Mouse (Mus musculus) granulocyte monocyte progenitor cell, adult 5-6 weeks (primary cell): ENCODE measurements at regions not wholly inside any gene's neighbourhood (a gene's known extent, or its start where the extent isn't known, plus 50 kb on each side); places are given as distances from the start of the nearest gene placed in this dataset.

Experiments
- ATAC-seq: replicated peaks from 2 replicates; pipeline ENCODE4 v1.8.0; 2016; ENCODE audit warnings: mild to moderate bottlenecking, moderate TSS enrichment, inconsistent platforms; ENCODE audit not compliant: poor library complexity, severe bottlenecking

DNA sequence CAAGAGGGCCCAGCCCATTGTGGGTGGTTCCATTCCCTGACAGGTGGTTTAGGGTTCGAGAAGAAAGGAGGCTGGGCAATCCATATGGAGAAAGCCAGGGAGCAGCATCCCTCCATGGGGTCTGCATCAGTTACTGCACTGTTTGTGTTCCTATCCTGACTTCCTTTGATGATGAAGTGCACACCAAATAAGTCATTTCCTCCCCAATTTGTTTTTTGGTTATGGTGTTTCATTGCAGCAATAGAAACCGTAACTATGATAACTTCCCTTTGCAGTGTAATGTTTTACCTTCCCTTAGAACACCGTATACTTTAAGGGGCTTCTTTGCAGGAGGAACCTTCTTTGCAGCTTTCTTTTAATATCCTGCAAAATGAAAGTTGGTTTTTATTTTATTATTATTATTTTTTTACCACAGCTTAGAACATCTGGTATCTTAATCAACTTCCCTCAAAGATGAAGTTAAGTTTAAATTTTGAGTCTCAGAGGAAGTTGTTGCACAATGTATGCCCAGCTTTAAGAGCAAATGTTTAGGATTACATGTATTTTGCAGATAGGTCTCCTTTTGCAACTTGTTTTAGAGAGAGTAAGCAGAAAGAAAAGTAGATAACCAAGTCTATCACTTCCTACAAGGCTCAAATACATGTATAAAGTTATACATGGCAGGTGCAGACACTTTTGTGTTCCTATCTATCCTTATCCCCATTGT, 1059.1 kb downstream of the Diaph2 start:
- peak; percentile 73 for ATAC-seq

GRCm38 (mm10) chrX:130818916-130819315, 1069.4 kb downstream of the Diaph2 start:
- ATAC-seq, result no peak

DNA sequence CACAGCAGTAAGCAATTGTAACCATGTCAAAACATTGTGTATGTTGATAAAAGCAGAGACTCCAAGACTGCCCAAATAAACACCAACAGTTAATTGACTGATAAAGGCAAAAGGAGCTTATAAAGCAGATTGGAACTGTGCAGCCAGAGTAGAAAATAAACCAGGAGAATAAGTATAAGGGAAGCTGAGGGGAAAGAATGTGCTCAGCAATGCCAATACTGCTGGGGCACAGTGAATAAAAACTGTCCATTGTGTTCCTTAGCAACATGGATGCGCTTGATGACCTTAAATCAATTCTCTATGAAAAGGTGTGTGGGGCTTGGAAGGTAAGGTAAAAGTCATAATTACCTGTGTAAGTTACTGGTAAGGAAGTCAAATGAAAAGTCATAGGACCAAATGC, 1070.2 kb downstream of the Diaph2 start:
- no peak for ATAC-seq

DNA sequence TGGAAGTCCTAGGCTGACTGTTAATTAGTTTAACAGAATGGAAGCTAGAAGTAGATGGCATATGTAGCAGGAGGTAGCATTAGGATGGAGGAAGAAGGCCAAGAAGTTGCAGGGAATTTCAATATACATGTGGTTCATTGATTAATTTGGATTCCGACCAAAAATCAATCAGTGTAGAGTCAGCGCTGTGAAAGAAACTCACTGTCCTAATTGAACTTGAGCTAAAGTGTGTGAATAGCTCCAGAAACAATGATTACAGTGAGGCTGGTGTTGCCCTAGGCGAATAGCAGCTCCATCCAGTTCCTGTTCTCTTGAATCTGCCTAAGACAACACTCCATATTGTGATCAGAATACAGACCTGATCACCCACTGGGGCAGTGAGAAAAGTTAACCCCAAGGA, 1070.6 kb downstream of the Diaph2 start:
- ATAC-seq, result no peak

DNA sequence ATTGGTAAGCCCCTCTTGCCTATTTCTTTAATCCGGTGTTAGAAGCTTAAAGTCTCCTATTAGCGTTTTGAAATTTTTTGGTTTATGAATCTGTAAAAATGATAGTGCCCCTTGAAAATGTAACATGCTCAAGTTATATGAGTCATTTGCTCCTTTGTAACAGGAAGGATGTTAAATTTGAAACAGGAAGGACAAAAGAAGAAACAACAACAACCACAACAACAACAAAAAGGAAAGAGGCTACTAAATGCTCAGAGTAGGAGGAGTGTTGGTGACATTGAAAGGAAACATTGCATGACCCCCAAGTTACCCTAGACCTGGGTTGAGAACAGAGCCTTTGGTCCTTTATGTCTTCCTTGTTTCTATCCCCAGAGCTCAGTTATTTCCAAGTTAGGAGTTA, 1074.4 kb downstream of the Diaph2 start:
- ATAC-seq, result no peak

GRCm38 (mm10) chrX:130835835-130836234, 1086.3 kb downstream of the Diaph2 start:
- ATAC-seq, result no peak

- ATAC-seq, result no peak
Observed at GRCm38 (mm10) chrX:130843141-130843540, 1093.6 kb downstream of the Diaph2 start.

GRCm38 (mm10) chrX:130866506-130866905, 1117.0 kb downstream of the Diaph2 start:
- peak; percentile 81 for ATAC-seq

DNA sequence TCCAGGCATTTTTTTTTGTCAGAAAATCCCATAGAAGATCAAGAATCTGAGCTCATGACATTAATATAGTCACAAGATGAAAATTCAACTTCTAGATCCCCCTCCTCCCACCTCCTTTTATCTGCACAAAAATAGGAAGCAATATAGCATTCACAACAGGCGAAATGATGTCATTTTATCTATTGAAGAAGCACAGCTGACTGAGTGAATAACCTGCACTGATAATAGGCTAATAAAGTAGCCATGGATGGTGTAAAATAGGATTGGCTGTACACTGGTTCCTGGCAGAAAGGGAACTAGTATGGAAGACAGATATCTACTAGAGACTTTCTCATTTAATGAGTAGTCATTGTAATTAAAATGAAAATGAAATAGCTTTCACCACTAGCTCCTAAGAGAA, 1124.6 kb downstream of the Diaph2 start:
- ATAC-seq, result no peak

DNA sequence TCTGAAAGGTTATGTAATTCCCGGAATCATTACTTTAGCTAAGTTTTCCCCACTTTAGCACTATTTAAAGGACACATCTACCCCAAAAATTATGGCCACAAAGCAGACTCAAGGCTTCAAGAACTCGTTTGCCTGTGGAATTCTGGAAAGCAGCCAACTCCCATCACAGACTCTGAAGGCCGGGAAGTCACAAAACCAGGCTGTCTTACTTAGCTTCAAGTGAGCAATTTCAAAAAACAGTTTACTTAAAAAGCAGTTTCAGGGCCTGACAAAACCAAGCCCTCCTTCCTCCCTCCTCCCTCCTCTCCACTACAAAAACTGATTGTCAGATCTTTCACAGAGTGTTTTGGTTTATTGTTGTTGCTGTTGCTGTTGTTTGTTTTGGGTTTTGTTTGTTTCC, 1125.7 kb downstream of the Diaph2 start:
- ATAC-seq, result no peak

- no peak for ATAC-seq
Observed at GRCm38 (mm10) chrX:130876120-130876519, 1126.6 kb downstream of the Diaph2 start.
